Mouse (Mus musculus) liver, postnatal 0 days (tissue): ENCODE data around the gene Tdo2. TPM values are rescaled to one million over a fixed set of nuclear protein-coding genes. Genes with fewer than 3 reads are reported as not detected.

ENCODE experiments used
- ATAC-seq: fragments of 200-750 bp; cut with Nextera tagmentation; 2 replicates; pipeline ENCODE4 v1.8.0; 2017; ENCODE audit warnings: mild to moderate bottlenecking, moderate library complexity
- DNase-seq: peaks from one replicate; pipeline ENCODE4 v3.0.0-alpha.2; 2016
- H3K27ac ChIP-seq: fragments of 300-500 bp; sonication (generic); 2 replicates; pipeline ENCODE4 v1.5.1; 2014; ENCODE audit warnings: antibody characterized with exemption, moderate library complexity, mild to moderate bottlenecking, low read depth
- H3K27me3 ChIP-seq: fragments of 300-500 bp; sonication (generic); 2 replicates; pipeline ENCODE4 v1.6.1; 2014; ENCODE audit warnings: low read length, control low read depth, mixed read lengths; ENCODE audit not compliant: insufficient read depth
- H3K36me3 ChIP-seq: fragments of 300-500 bp; sonication (generic); replicated peaks from 2 replicates; pipeline ENCODE4 v1.6.1; 2014; ENCODE audit warnings: mild to moderate bottlenecking, control low read depth, low read length, moderate library complexity, mixed read lengths; ENCODE audit not compliant: insufficient read depth
- H3K4me1 ChIP-seq: fragments of 300-500 bp; sonication (generic); 2 replicates; pipeline ENCODE4 v1.6.1; 2014; ENCODE audit warnings: antibody characterized with exemption, mild to moderate bottlenecking, control low read depth; ENCODE audit not compliant: insufficient read depth
- H3K4me2 ChIP-seq: fragments of 300-500 bp; sonication (generic); 2 replicates; pipeline ENCODE4 v1.6.1; 2014; ENCODE audit warnings: low read depth, mild to moderate bottlenecking, low read length, moderate library complexity, mixed read lengths
- H3K4me3 ChIP-seq: fragments of 300-500 bp; sonication (generic); 2 replicates; pipeline ENCODE4 v1.5.1; 2014; ENCODE audit warnings: low read depth, low read length
- H3K9ac ChIP-seq: fragments of 300-500 bp; sonication (generic); replicated peaks from 2 replicates; pipeline ENCODE4 v1.6.1; 2014; ENCODE audit warnings: mild to moderate bottlenecking, moderate library complexity
- H3K9me3 ChIP-seq: fragments of 300-500 bp; sonication (generic); 2 replicates; pipeline ENCODE4 v1.6.1; 2016; ENCODE audit warnings: mild to moderate bottlenecking, control low read depth, low read length, mixed read lengths
- CTCF ChIP-seq: sonication (generic); IDR thresholded peaks from 2 replicates; pipeline ENCODE4 v1.5.1; 2016; ENCODE audit warnings: antibody characterized with exemption, low read depth
- EP300 ChIP-seq: IDR thresholded peaks from 2 replicates; pipeline ENCODE4 v1.6.1; 2016; ENCODE audit warnings: antibody characterized with exemption, low read depth, mild to moderate bottlenecking
- WGBS: fragments of 180-500 bp; shearing (Covaris S2); extraction: QIAGEN DNeasy Blood & Tissue Kit; methylation state at CpG from one replicate; pipeline ENCODE4 v1.1.7; 2014; ENCODE audit not compliant: insufficient replicate concordance; 5-methylcytosine and 5-hydroxymethylcytosine counted together
- polyA plus RNA-seq: library from polyadenylated mRNA; unstranded; fragments of >200 nt; fragmentation: Nextera tagmentation; extraction: Ambion mirVana; gene quantifications from 2 replicates; pipeline ENCODE4 v1.2.1, GENCODE M21; 2015

Gene Tdo2
- polyA plus RNA-seq, 1 experiment from 2014 or later = 8.6 TPM

- Histone ChIP-seq H3K4me2 (no peak overlapping the region), H3K27ac (no peak overlapping the region), H3K36me3 (no peaks in the 10 kb centered on the region), H3K9me3 (no peaks in the 10 kb centered on the region), H3K27me3 (no peaks in the 10 kb centered on the region), H3K4me3 (no peak overlapping the region), H3K9ac (no peak overlapping the region), H3K4me1 (no peaks in the 10 kb centered on the region)
- ATAC-seq = no peak
- TF ChIP-seq CTCF (no peak), EP300 (no peak)
- no peak for DNase-seq
- 54% methylated on average over 5 of the region's 5 CpGs for WGBS
Measured at GRCm38 (mm10) chr3:81961336-81961735, 14.7 kb downstream of the Tdo2 start.

GRCm38 (mm10) chr3:81957484-81957883, 18.5 kb downstream of the Tdo2 start:
- DNase-seq (no peak), ATAC-seq (no peak)
- TF ChIP-seq EP300 = no peak
- no peak for TF ChIP-seq CTCF
- H3K4me2 ChIP-seq = no peak overlapping the region
- H3K36me3 ChIP-seq = 0 out of 2 replicates have a peak, but pooled peaks cover 2% of the 10 kb centered on the region
- no peak overlapping the region for H3K27ac ChIP-seq
- WGBS = 82% methylated on average over 5 of the region's 5 CpGs
- H3K9ac ChIP-seq = no peak overlapping the region
- no peaks in the 10 kb centered on the region for H3K27me3 ChIP-seq
- no peak overlapping the region for H3K4me3 ChIP-seq
- H3K4me1 ChIP-seq = no peaks in the 10 kb centered on the region
- H3K9me3 ChIP-seq = no peaks in the 10 kb centered on the region

GRCm38 (mm10) chr3:81951785-81952184, 24.2 kb downstream of the Tdo2 start:
- Histone ChIP-seq H3K36me3 (peaks cover 9% of the 10 kb centered on the region; the same call in 1 of the 2 replicates), H3K4me2 (no peak overlapping the region), H3K4me3 (no peak overlapping the region), H3K9me3 (no peaks in the 10 kb centered on the region), H3K27me3 (no peaks in the 10 kb centered on the region), H3K9ac (no peak overlapping the region), H3K27ac (no peak overlapping the region), H3K4me1 (no peaks in the 10 kb centered on the region)
- no peak for TF ChIP-seq EP300
- no peak for TF ChIP-seq CTCF
- DNase-seq = no peak
- no peak for ATAC-seq
- 67% methylated on average over 2 of the region's 2 CpGs for WGBS

GRCm38 (mm10) chr3:81949048-81949447, 27.0 kb downstream of the Tdo2 start:
- ATAC-seq = no peak
- Histone ChIP-seq H3K9ac (no peak overlapping the region), H3K27me3 (no peaks in the 10 kb centered on the region), H3K27ac (no peak overlapping the region), H3K9me3 (no peaks in the 10 kb centered on the region), H3K4me2 (no peak overlapping the region), H3K4me3 (no peak overlapping the region), H3K36me3 (peaks cover 14% of the 10 kb centered on the region), H3K4me1 (no peaks in the 10 kb centered on the region)
- TF ChIP-seq EP300 = no peak
- no peak for TF ChIP-seq CTCF
- no peak for DNase-seq
- 61% methylated on average over 1 of the region's 1 CpGs for WGBS

- WGBS = 90% methylated on average over 7 of the region's 7 CpGs
- H3K27ac ChIP-seq = no peak overlapping the region
- H3K4me1 ChIP-seq = no peaks in the 10 kb centered on the region
- no peak overlapping the region for H3K9ac ChIP-seq
- TF ChIP-seq EP300 (no peak), CTCF (no peak)
- H3K4me2 ChIP-seq = no peak overlapping the region
- H3K36me3 ChIP-seq = peaks cover 11% of the 10 kb centered on the region
- ATAC-seq (no peak), DNase-seq (no peak)
- H3K4me3 ChIP-seq = no peak overlapping the region
- H3K9me3 ChIP-seq = no peaks in the 10 kb centered on the region
- no peaks in the 10 kb centered on the region for H3K27me3 ChIP-seq
Measured at GRCm38 (mm10) chr3:81944851-81945393, 31.1 kb downstream of the Tdo2 start.

GRCm38 (mm10) chr3:81943097-81943496, 32.9 kb downstream of the Tdo2 start:
- Histone ChIP-seq H3K36me3 (peaks cover 11% of the 10 kb centered on the region), H3K4me1 (no peaks in the 10 kb centered on the region), H3K4me2 (no peak overlapping the region), H3K9me3 (no peaks in the 10 kb centered on the region), H3K27me3 (no peaks in the 10 kb centered on the region), H3K4me3 (no peak overlapping the region), H3K9ac (no peak overlapping the region), H3K27ac (no peak overlapping the region)
- ATAC-seq (no peak), DNase-seq (no peak)
- WGBS = 87% methylated on average over 3 of the region's 3 CpGs
- no peak for TF ChIP-seq EP300
- TF ChIP-seq CTCF = no peak

GRCm38 (mm10) chr3:81942341-81942740, 33.7 kb downstream of the Tdo2 start:
- H3K4me3 ChIP-seq = no peak overlapping the region
- 75% methylated on average over 3 of the region's 3 CpGs for WGBS
- H3K36me3 ChIP-seq = peaks cover 11% of the 10 kb centered on the region
- H3K4me2 ChIP-seq = no peak overlapping the region
- no peaks in the 10 kb centered on the region for H3K9me3 ChIP-seq
- no peak overlapping the region for H3K27ac ChIP-seq
- DNase-seq (no peak), ATAC-seq (no peak)
- no peaks in the 10 kb centered on the region for H3K27me3 ChIP-seq
- H3K4me1 ChIP-seq = no peaks in the 10 kb centered on the region
- no peak for TF ChIP-seq CTCF
- no peak for TF ChIP-seq EP300
- H3K9ac ChIP-seq = no peak overlapping the region
